Mouse (Mus musculus) gastrocnemius, adult 8-10 months (tissue): Measurements from ENCODE around the gene Lst1. TPM values are rescaled to one million over a fixed set of nuclear protein-coding genes. Genes with fewer than 3 reads are reported as not detected.

ENCODE experiments used
- DNase-seq, 2 experiments: peaks; one replicate each; pipeline ENCODE4 v3.0.0; 2022; ENCODE audit warnings: low spot score in 2 of 2
- total RNA-seq, 4 experiments: library from RNA; stranded (reverse); gene quantifications; 2 replicates each; pipeline ENCODE4 v1.2.4; 2022

Gene Lst1
- total RNA-seq, 4 experiments from 2014 or later: 0.73 to 0.92 TPM; not detected in 2

DNA sequence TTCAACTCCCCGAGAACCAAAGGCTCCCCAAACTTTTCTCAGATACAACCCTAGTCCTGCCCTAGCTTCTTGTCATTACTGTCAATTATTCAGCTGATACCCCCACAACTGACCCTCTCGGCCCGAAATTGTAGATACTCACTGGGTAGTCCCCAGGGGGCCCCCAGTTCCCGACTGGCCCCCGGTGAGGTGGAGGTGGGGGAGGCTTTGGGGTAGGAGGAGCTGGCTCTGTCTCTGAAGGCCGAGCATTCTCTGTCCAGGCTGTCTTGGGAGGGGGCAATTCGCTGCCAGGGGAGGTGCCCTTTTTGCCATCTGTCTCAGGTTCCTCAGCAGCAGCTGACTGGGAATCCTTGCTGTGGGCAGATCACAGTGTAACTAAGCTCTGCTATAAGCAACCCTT lies 28.6 kb downstream of the Lst1 start:
- DNase-seq: no peak

DNA sequence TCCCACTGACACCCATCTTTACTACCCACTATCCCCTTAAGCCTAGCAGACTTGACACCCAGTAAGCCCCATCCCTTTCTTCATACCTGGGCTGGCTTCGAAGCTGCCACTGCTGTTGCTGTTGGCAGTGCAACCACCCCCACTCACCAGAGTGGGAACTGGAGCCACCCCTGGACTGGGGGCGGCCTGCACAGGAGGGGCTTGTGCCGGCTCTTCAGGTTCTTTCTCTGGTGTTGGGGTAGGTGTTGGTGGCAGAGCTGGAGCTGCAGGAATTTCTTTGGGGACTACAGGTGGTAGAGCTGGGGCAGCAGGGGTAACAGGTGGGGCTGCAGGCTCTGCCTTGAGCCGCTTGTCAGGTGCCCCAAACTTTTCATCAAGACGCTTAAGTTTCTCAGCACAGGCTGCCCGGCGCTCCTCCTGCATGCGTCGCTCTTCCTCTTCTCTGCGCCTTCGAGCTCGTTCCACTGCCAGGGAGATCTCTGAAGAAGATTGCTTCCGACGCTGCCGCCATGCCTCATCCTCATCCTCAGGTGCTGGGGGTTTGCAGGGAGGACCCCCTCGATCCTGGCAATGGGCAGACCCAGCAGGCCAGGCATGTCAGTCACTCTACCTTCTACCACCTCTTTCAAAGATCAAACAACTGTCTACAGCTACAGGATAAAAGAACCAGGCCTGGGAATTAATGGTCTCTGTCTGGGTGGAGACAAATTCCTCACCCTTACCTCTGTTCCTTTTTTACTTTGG lies 29.2 kb downstream of the Lst1 start:
- DNase-seq: no peak

DNA sequence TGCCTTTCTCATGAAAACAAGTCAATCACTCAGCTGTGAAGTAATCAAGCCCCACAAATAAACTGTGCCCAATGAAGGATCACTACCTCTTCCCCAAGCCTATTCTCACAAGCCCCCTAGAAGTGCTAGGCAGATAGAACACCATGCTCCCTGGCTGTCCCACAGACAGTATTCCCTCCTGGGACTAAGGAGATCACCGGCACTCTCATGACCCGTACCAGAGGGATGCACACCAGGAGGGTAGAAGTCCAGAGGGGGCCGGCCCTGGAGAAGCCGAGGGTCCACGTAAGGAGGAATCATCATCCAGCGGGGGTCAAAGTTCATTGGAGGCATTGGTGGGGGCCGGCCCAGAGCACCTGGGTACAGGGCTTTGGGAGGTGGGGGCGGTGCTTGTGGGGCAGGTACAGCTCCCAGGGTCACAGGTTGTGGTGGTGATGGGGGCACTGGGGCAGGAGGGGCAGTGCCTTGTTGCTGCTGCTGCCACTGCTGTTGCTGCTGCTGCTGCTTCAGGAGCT lies 30.5 kb downstream of the Lst1 start:
- no peak for DNase-seq

DNA sequence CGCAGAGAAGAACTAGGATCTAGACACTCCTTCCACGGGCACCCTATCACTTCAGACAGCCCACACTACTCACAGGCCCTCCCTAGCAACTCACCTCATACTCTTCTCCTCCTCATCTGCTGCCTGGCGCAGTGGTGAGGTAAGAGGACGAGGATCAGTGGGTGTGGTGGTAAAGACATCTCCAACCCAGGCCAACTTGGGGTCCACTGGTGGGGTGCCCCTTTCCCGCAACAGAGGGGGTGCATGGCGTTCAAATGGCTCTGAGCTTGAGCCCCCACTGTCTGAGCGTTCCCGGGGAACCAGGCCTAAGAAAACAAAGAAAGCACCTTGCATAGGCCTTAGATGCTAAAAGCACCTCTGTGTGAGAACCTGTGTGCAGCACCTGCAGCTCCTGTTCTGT lies 31.0 kb downstream of the Lst1 start:
- no peak for DNase-seq

DNA sequence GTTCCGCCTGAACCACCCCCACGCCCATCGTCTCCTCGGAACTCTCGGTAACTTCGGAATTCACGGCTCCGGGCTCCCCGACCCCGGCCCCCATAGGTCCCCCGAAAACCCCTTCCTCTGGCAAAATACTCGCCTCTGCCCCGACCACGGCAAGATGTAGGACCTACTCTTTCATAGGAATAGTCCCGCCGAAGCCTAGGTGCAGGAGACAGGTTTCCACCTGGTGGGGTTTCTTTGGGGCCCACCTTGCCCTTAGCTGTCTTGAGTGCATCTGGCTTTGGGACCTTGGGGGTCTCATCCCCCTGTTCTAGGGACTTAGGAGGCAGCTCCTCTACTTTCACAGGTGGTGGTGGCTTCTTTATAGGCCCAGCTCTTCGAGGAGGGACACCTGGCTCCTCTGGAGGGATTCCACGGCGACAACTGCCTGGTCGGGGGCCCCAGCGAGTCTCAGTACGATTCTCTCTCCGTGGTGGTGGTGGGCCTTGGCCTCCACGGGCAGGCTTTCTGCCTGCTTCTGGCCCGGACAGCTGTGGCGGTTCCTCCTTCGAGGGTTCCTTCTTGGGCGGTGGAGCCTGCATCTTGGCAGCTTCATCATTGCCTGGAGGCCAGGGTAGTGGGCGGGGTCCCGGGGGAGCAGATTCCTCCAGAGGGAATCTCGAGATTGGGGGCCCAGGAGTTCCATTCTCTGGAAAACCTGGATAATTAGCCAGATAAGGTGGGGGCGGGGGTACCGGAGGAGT lies 31.6 kb downstream of the Lst1 start:
- no peak for DNase-seq

DNA sequence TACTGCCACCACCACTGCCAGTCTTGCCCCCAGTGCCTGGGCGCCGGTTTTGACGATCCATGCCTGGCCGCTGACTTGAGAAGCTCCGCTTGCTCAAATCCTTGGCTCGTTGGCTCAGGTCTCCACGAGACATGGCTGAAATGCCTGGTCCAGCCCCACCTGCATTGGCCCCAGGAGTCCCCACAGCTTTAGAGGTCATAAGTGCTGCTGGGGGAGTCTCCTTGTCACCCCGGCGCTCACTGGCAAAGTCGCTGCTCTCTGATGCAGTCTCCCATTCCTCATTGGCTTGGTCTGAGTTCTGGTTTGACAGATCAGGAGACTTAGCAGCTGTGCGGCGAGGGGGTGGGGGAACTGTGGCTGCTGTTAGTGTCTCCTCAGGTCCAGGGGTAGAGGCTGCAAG lies 32.8 kb downstream of the Lst1 start:
- no peak for DNase-seq

DNA sequence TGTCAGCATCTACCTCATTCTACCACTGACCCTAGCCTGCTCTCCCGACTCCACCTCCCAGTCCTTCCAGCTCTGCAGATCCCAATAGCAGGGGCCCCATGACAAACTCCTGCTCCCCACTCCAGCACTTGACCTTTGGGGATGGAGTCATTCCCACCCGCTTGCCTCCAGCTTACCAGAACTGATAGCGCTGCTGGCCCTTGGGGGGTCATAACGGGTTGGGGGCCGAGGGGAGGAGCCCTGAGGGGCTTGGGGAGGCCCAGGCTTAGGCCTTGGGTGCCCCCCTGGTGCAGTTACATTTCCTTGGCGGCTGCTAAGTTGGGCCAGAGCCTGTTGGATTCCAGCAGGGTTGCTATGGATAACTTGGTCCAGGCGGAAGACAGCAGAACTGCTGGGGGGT lies 33.6 kb downstream of the Lst1 start:
- no peak for DNase-seq

DNA sequence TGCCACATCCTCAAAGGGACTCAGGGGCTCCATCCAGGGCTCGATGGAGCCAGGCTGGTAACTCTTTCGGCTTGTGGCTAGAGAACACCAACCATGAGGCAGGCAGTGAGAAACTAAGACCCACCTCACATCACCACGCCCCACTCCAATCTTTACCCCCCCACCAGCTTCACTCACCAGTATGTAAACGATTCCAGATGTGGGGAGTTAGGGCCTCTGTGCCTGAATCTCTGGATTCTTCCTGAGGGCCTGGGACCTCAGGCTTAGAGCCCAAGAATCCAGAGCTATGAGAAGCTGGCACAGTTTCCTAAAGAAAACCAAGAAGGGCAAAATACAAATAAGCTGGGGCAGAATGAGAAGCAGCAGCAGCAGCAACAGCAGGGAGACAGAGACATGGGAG lies 34.3 kb downstream of the Lst1 start:
- no peak for DNase-seq

DNA sequence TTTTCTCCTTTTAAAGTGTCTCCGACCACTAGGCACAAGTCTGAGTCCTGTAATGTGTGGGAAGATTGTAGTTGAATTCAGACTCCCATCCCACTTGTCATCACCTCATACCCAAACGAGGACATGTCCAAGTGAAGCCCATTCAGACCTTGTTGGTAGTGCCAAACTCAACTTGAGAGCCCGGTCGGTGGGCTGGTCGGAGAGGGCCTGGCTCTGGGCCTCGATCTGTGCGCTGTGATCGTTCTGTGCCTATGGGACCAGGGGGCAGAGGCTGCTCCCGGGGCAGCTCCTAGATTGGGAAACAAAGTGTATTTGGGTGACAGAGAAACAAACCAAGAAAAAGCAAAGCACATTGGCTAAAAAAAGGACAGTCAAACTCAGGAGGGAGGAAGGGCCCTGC lies 35.2 kb downstream of the Lst1 start:
- DNase-seq: no peak

DNA sequence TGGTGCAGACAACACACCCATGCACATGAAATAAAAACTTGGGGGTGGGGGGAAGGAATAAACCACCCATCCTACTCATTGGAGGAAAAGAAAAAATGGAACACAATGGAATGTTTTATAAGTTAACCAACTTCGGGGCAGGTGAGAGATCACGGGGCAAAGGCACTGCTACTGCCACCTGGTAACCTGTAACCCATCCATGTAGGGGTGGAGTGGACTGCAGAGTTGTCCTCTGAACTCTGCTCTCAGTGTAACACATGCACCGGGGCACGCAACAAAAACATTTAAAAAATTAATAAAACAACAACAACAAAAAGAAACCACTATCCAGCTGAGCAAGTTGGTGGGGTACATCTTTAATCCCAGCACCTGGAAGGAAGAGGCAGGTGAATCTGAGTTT lies 36.1 kb downstream of the Lst1 start:
- no peak for DNase-seq

DNA sequence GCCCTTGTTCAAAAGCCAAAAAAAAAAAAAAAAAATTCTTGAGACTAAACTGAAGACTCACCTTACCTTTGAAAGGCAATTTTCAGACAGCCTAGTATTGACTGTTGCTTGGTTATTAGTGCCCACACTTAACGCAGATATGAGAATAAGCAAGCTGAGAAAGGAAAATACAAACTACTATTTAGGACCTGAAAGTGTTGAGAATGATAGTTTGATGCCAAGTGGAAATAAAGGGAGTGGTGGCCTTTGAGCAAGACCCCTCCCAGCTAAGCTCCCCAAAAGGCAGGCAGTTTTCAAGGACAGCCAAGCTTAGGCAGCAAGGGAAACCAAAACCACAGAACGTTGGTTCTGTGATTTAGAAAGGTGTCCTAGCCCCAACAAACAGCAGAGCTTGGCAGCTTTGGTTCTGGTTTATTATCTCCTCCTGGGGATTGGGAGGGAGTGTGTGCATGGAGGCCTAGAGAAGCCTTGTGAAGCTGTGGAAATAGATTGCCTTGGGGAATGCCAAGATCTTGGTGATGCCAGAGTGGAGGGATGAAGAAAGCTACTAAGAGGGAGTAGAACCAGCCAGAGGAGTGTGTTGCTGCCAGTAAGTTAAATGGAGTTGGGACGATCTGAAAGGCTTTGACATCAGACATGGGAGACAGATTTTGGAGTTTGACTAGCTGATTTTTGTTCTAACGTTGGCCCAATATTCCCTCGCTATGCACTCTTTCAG lies 40.2 kb downstream of the Lst1 start:
- DNase-seq: no peak

DNA sequence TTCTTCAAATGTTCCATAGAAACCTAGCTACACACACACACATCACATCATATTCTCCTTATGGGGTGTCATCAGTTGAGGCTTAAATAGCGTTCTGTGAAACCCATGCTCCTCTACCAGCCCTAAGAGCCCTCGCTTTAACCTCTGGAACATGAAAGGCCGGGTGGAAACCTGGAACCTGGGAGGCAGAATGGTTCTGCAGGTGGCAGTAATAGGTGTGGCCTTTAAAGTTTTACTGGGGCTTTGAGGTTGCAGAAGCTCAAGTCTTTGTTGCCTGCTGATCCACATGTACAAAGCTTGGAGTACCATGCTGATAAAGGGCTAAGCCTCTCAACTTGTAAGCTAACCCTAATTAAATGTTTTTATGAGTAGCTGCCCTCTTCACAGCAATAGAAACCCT lies 40.9 kb downstream of the Lst1 start:
- DNase-seq: no peak

DNA sequence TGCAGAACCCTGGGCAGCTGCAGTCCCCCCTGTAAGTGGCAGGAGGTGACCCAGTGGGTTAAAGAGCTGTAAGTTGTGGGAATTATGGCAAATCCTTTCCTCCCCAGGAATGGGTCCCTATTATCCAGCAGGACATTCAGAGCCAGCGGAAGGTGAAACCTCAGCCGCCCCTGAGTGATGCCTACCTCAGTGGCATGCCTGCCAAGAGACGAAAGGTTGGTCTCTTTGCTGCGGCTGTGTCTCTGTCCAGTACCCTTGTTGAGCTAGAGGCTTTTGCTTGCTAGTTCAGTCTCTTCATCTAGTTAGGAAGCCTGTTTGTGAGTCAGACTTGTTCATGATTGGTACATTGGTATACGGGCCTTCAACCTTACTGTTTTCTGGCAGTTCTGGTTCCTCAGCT lies 42.1 kb downstream of the Lst1 start:
- no peak for DNase-seq

DNA sequence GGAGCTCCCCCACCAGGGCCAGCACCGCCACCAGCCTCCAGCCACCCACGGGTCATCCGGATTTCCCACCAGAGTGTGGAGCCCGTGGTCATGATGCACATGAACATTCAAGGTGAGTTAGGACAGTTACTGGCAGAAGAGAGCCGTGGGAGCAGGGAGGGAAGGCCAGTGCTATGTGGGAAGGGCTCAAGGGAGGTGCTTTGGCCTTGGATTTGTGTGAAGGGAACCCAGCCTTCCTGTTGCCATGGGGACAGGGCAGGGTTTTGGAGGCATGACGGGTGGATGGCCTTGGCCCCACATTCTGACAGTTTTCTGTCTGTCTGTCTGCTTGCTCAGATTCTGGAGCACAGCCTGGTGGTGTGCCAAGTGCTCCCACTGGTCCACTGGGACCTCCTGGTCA lies 46.3 kb downstream of the Lst1 start:
- no peak for DNase-seq

DNA sequence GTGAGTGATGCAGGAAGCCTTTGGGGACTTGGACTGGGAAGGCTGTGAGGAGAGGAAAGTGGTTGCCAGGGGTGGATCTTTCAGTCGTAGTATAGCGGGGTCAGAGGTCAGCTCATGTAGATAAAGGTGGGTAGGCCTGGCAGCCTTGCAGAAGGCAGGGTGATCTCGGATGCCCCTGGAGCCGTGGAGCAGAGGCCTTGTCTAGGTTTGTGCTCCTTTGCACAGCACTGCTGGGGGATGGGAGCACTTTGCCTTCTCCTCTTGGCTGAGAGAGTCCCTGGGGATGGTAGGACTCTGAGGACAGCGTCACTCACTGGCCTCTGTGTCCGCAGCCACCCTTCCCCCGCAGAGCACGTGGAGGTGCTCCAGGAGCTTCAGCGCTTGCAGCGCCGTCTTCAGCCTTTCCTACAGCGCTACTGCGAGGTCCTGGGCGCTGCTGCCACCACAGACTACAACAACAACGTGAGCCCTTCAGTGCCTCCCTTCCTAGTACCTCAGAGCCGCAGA lies 47.7 kb downstream of the Lst1 start:
- no peak for DNase-seq

DNA sequence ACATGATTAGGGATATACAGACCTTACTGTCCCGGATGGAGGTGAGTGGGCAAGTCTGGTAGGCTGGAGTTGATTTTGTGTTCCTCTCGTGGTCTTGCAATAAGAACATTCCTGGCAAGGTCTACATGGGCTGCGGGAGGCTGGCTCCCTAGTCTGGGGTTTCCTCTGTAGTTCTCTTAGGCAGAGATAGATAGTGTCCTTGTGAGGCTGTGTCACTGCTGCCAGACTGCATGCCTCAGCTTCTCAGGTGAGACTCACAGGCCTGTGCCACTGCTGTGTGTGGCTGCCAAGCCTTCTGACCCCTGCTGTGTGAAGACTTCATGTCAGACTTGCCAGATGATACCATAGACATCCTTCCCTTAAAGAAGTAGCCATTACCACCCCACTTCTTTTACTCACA lies 49.0 kb downstream of the Lst1 start:
- no peak for DNase-seq

DNA sequence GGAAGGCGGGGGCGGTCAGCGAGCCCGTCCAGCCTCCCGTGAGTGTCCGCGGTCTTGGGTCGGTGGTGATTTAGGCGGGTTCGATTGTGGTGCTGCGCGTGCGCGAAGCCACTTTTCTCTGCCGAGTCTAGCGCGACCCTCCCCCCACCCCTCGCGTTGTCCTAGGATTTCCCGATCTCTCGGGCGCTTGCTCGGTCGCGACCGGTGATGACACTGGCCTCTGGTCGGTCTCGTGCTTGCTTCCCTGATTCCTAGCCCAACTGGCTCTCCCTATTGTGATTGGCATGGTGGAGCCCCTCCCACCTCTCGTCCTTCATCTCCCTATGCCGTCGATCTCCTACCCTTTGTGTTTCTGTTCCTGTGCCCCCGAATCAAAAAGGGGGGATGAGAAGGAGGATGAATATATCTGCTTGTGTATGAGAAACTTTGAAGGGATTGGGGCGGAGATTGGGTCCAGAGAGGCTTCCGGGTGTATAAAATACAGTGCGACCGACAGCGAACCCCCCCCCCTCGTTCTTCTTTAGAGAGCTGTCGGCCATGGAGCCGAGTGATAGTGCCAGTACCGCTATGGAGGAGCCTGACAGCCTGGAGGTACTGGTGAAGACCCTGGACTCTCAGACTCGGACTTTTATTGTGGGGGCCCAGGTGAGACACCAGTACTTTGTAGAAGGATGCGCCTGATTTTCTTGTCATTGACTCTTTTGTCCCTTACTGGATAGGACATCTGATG lies 52.5 kb downstream of the Lst1 start:
- no peak for DNase-seq
